Comparison of ENCODE assay signal across 15 mouse cellular contexts in the genomic region with DNA sequence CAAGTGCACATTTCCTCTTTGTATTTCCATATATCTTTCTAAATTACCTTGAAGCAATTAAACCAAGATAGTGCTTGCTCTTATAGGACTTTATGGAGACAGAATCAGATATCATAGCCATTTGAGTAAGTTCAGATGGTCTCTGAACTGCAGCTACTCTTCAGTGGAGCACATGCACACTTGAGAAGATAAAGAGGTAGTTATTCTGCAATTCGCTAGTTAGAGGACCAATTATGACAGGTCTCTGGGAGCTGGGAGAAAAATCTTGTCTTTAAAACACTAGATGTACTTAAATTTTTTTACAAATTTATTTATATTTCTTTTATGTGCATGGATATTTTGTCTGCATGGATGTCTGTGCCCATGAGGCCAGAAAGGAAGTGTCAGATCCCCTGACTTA.
"Had no signal": no experiment of that assay in that cellular context is flagged by ENCODE, and none has a peak within 500 bp of the region (broad histone marks: within the 10 kb centered on the region; RNA-seq: fewer than 3 reads in every experiment).

No protein-coding gene starts in this region.

- H3K36me3 ChIP-seq: stomach, embryonic 15.5 days had no signal

- H3K4me3 ChIP-seq: neural tube, embryonic 12.5 days; neural tube, embryonic 13.5 days; neural tube, embryonic 15.5 days; stomach, embryonic 15.5 days had no signal

- H3K27ac ChIP-seq: neural tube, embryonic 12.5 days; neural tube, embryonic 13.5 days; neural tube, embryonic 15.5 days; stomach, embryonic 15.5 days; stomach, postnatal 0 days had no signal

- H3K4me1 ChIP-seq: neural tube, embryonic 12.5 days; neural tube, embryonic 13.5 days; neural tube, embryonic 15.5 days; stomach, embryonic 15.5 days had no signal

- H3K27me3 ChIP-seq: neural tube, embryonic 12.5 days; neural tube, embryonic 13.5 days; neural tube, embryonic 15.5 days; stomach, embryonic 15.5 days had no signal

- H3K9me3 ChIP-seq: neural tube, embryonic 12.5 days; neural tube, embryonic 13.5 days; neural tube, embryonic 15.5 days; stomach, embryonic 15.5 days had no signal

- H3K9ac ChIP-seq: neural tube, embryonic 12.5 days; neural tube, embryonic 13.5 days; neural tube, embryonic 15.5 days; stomach, embryonic 15.5 days had no signal

- DNase-seq: retina, postnatal 1 day; right cerebral cortex, adult 18-20 months; right cerebral cortex, postnatal 14 days; right cerebral cortex, postnatal 25 days; right cerebral cortex, postnatal 4 days; spleen, adult 18-20 months; thymus, adult 18-20 months; thymus, postnatal 14 days; thymus, postnatal 25 days; thymus, postnatal 36 days had no signal
